Mouse (Mus musculus): Measurements from ENCODE around the gene Snx18. TPM values are rescaled to one million over a fixed set of nuclear protein-coding genes. Genes with fewer than 3 reads are reported as not detected.

Snx18 gene
- polyA plus RNA-seq, 1 experiment: 11.1 TPM

DNA sequence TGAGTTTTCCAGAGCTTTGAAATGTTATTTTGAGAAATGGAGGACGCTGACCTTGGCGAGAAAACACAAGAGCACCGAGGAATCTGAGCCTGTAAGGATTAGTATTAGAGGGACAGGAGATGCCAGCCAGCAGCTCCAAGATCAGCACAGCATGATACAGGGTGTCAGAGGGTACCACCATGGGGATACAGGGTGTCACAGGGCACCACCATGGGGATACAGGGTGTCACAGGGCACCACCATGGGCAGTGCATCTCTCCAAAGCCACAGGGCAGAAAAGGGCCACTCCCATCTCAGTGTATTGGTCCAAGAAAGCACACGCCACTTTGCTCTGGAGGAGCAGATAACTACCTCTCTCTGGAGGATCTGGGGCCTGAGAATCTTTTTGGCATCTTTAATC, 38.3 kb upstream of the Snx18 start:
- no peak overlapping the region for H3K4me3 ChIP-seq (ENCODE audit: low read depth, low read length)
- no peaks in the 10 kb centered on the region for H3K36me3 ChIP-seq (ENCODE audit: control insufficient read depth, insufficient read depth, low read length)
- H3K4me1 ChIP-seq (ENCODE audit: control insufficient read depth, insufficient read depth, insufficient read length, low read length): no peaks in the 10 kb centered on the region
- TF ChIP-seq CTCF (IDR thresholded peaks at IDR 0.05; ENCODE audit: extremely low read depth, insufficient read length, insufficient replicate concordance, low read depth, low read length): no peak
- TF ChIP-seq POLR2A (IDR thresholded peaks at IDR 0.05; ENCODE audit: low read depth, low read length): no peak
- no peaks in the 10 kb centered on the region for H3K27me3 ChIP-seq (ENCODE audit: control insufficient read depth, insufficient read depth, low read length)
- no peak overlapping the region for H3K27ac ChIP-seq (ENCODE audit: insufficient read depth, low read depth, low read length)
- WGBS: 83% methylated on average over 4 of the region's 4 CpGs

DNA sequence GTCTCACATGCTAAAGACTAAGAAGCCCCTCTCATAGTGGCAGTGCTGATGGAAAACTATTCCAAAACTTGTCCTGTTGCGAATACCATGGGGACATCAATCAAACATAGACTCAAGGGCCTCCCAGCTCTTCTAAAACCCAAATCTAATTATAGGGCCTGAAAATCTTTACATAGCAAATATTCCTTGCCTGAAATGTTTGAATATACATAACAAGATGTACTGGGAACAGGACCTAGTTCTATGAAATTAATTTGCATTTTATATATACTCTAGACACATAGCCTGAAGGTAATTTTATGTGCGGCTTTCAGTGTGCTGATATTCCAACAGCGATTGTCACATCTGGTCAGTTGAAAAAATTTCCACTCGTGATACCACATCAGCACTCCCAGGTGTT, 37.1 kb upstream of the Snx18 start:
- no peaks in the 10 kb centered on the region for H3K4me1 ChIP-seq (ENCODE audit: control insufficient read depth, insufficient read depth, insufficient read length, low read length)
- no peak overlapping the region for H3K27ac ChIP-seq (ENCODE audit: insufficient read depth, low read depth, low read length)
- no peaks in the 10 kb centered on the region for H3K27me3 ChIP-seq (ENCODE audit: control insufficient read depth, insufficient read depth, low read length)
- H3K4me3 ChIP-seq (ENCODE audit: low read depth, low read length): no peak overlapping the region
- H3K36me3 ChIP-seq (ENCODE audit: control insufficient read depth, insufficient read depth, low read length): no peaks in the 10 kb centered on the region
- 93% methylated on average over 4 of the region's 4 CpGs for WGBS
- TF ChIP-seq CTCF (IDR thresholded peaks at IDR 0.05; ENCODE audit: extremely low read depth, insufficient read length, insufficient replicate concordance, low read depth, low read length): no peak

DNA sequence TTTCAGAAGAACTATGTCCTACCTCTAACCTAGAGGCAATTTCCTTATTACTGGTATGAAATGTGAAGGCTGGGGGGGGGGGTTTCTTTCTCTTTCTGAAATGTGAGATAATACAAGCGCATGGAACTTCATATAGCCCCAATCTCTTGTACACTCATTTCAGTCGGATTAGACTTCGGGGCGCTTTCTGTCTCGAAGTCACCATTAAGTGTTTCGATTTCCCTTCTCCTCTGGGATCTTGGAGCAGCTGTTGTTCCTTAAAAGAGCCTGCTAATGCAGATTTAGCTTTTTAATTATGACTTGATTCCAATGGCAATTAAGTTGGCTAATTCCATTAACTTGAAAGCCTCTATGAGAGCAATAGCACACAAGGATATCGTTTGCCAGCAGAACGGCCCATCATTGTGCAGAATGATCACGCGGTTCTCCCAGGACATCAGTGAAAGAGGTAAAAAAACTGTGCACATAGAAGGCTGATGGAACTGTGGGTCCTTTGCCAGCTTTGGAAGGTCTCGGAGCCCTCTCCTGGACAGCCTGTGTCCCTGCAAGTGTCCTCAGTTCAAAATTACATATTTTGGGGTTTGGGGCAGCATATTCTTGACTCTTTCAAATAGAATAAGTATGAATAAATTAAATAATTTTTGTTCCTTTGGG, 22.7 kb upstream of the Snx18 start:
- Histone ChIP-seq H3K4me1 (ENCODE audit: control insufficient read depth, insufficient read depth, insufficient read length, low read length) (no peaks in the 10 kb centered on the region), H3K27me3 (ENCODE audit: control insufficient read depth, insufficient read depth, low read length) (no peaks in the 10 kb centered on the region), H3K4me3 (ENCODE audit: low read depth, low read length) (no peak overlapping the region), H3K36me3 (ENCODE audit: control insufficient read depth, insufficient read depth, low read length) (no peaks in the 10 kb centered on the region), H3K27ac (ENCODE audit: insufficient read depth, low read depth, low read length) (no peak overlapping the region)
- 77% methylated on average over 11 of the region's 11 CpGs for WGBS
- no peak for TF ChIP-seq CTCF (IDR thresholded peaks at IDR 0.05; ENCODE audit: extremely low read depth, insufficient read length, insufficient replicate concordance, low read depth, low read length)
- TF ChIP-seq POLR2A (IDR thresholded peaks at IDR 0.05; ENCODE audit: low read depth, low read length): no peak

DNA sequence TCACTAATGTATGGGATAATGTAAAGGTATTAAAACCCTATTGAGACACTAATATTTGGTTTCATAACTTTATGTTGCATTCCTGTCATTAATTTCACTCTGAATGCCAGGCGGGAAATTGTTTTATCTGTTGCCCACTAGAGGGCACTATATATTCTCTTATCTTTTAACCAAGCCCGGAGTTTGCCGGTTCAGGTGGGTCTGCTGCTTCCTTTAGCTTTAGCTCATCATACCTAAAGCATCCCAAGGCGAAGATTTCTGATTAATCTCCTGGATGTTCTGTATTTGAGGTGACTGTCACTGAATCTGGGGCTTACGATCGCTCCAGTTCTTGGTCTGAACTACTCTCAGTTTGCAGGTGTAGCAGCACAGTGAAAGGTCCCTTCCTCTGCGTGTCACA, 20.6 kb upstream of the Snx18 start:
- WGBS: 24% methylated on average over 7 of the region's 7 CpGs
- peaks cover 3% of the 10 kb centered on the region; the same call in 1 of the 2 replicates for H3K4me1 ChIP-seq (ENCODE audit: control insufficient read depth, insufficient read depth, insufficient read length, low read length)
- H3K27me3 ChIP-seq (ENCODE audit: control insufficient read depth, insufficient read depth, low read length): no peaks in the 10 kb centered on the region
- no peaks in the 10 kb centered on the region for H3K36me3 ChIP-seq (ENCODE audit: control insufficient read depth, insufficient read depth, low read length)
- TF ChIP-seq POLR2A (IDR thresholded peaks at IDR 0.05; ENCODE audit: low read depth, low read length) (no peak), CTCF (IDR thresholded peaks at IDR 0.05; ENCODE audit: extremely low read depth, insufficient read length, insufficient replicate concordance, low read depth, low read length) (peak; percentile 25; the same call in 1 of the 2 replicates)
- no peak overlapping the region for H3K27ac ChIP-seq (ENCODE audit: insufficient read depth, low read depth, low read length)
- no peak overlapping the region for H3K4me3 ChIP-seq (ENCODE audit: low read depth, low read length)

DNA sequence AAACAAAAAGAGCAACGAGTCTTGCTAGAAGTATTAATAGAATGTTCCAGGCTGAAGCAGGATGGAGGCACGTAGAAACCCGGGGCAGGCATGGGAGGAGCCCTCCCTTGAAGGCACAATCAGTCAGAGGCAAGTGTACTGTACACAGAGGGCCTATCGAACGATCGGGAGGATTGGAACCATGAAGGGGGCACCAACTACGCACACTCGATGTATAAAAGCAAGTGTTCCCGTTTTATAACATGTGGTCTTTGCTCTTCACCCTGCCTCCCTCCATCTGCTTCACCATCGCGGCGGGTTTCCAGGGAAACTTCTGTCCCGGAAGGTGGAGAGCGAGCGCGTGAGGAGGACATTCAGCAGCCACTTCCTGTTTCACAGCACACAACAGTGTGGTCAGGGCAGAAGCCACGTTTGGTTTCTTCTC, 17.4 kb upstream of the Snx18 start:
- 0 out of 2 replicates have a peak overlapping the region, but pooled peaks have one; percentile 34 for H3K27ac ChIP-seq (ENCODE audit: insufficient read depth, low read depth, low read length)
- TF ChIP-seq CTCF (IDR thresholded peaks at IDR 0.05; ENCODE audit: extremely low read depth, insufficient read length, insufficient replicate concordance, low read depth, low read length) (no peak), POLR2A (IDR thresholded peaks at IDR 0.05; ENCODE audit: low read depth, low read length) (no peak)
- peak overlapping the region; percentile 43 for H3K4me3 ChIP-seq (ENCODE audit: low read depth, low read length)
- peaks cover 3% of the 10 kb centered on the region; the same call in 1 of the 2 replicates for H3K4me1 ChIP-seq (ENCODE audit: control insufficient read depth, insufficient read depth, insufficient read length, low read length)
- H3K27me3 ChIP-seq (ENCODE audit: control insufficient read depth, insufficient read depth, low read length): no peaks in the 10 kb centered on the region
- H3K36me3 ChIP-seq (ENCODE audit: control insufficient read depth, insufficient read depth, low read length): no peaks in the 10 kb centered on the region
- 57% methylated on average over 17 of the region's 17 CpGs for WGBS

DNA sequence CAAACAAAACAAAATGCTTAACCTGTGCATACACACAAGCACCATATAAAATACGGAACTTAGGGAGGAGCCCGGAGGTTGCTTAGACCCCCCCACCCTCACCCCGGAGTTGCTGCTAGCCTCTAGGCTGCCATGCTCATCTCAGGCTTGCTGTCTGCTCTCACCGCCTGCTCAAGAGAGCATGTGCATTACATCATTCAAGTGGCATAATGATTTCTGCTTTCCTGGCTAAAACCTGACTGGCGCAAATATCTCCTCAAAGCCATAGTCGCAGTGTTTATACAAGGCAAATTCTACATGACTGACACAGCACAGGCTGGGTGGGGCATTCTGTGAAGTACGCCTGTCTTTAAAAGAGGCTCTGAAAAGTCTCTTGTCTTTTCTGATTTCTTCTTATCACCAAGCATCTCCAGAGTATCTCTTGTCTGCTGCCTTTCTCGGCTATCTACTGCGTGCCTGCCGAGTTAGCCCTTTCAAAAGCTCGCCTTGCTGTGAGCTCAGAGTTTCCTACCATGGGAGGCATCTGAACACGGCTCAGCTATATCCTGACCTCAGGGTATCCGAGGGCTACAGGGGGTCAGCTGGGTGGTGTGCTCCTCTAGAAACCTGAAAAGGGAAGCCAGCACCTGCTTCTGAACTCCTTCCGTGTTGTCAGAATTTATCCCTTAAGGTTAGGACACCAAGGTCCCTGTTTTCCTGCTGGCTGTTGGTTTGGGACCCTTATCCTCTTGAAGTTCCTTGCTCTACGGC, 16.5 kb upstream of the Snx18 start:
- TF ChIP-seq CTCF (IDR thresholded peaks at IDR 0.05; ENCODE audit: extremely low read depth, insufficient read length, insufficient replicate concordance, low read depth, low read length): no peak
- TF ChIP-seq POLR2A (IDR thresholded peaks at IDR 0.05; ENCODE audit: low read depth, low read length): no peak

DNA sequence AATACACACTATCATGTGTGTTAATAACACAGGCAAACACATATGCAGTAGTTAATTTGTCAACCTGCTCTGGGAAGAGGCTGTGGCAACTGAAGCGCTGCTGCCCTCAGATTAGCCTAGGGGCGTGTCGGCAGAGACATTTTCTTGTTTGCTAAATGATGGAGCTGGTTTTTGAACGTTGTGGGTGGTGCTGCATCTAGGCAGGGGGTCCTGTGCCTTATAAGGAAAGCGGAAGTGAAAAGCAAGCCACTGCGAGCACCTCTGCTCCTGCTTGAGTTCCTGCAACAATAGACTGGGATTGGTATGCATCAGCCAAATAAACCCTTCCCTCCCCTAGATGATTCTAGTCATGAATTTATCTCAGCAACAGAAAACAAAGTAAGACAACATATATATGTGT, 14.1 kb upstream of the Snx18 start:
- WGBS: 46% methylated on average over 6 of the region's 6 CpGs
- Histone ChIP-seq H3K27me3 (ENCODE audit: control insufficient read depth, insufficient read depth, low read length) (no peaks in the 10 kb centered on the region), H3K36me3 (ENCODE audit: control insufficient read depth, insufficient read depth, low read length) (no peaks in the 10 kb centered on the region)

More for the DNA sequence above, 16.5 kb upstream of the Snx18 start:
- Histone ChIP-seq H3K27me3 (ENCODE audit: control insufficient read depth, insufficient read depth, low read length) (no peaks in the 10 kb centered on the region), H3K4me3 (ENCODE audit: low read depth, low read length) (no peak overlapping the region), H3K27ac (ENCODE audit: insufficient read depth, low read depth, low read length) (no peak overlapping the region), H3K36me3 (ENCODE audit: control insufficient read depth, insufficient read depth, low read length) (no peaks in the 10 kb centered on the region), H3K4me1 (ENCODE audit: control insufficient read depth, insufficient read depth, insufficient read length, low read length) (peaks cover 3% of the 10 kb centered on the region; the same call in 1 of the 2 replicates)
- WGBS: 58% methylated on average over 15 of the region's 15 CpGs

More for the DNA sequence above, 14.1 kb upstream of the Snx18 start:
- H3K4me3 ChIP-seq (ENCODE audit: low read depth, low read length): no peak overlapping the region
- H3K4me1 ChIP-seq (ENCODE audit: control insufficient read depth, insufficient read depth, insufficient read length, low read length): peaks cover 3% of the 10 kb centered on the region; the same call in 1 of the 2 replicates
- H3K27ac ChIP-seq (ENCODE audit: insufficient read depth, low read depth, low read length): no peak overlapping the region
- no peak for TF ChIP-seq CTCF (IDR thresholded peaks at IDR 0.05; ENCODE audit: extremely low read depth, insufficient read length, insufficient replicate concordance, low read depth, low read length)
- TF ChIP-seq POLR2A (IDR thresholded peaks at IDR 0.05; ENCODE audit: low read depth, low read length): no peak
